Mouse (Mus musculus): ENCODE measurements around the gene Isoc2b. TPM values are rescaled to one million over a fixed set of nuclear protein-coding genes. Genes with fewer than 3 reads are reported as not detected.

The Isoc2b gene
- polyA plus RNA-seq (2012; rRNA removed) (7.4 and 11.0 TPM in 2 replicates), polyA plus RNA-seq (2014; fragmentation: Nextera tagmentation; extraction: Ambion mirVana) (9.7 and 9.9 TPM in 2 replicates)

DNA sequence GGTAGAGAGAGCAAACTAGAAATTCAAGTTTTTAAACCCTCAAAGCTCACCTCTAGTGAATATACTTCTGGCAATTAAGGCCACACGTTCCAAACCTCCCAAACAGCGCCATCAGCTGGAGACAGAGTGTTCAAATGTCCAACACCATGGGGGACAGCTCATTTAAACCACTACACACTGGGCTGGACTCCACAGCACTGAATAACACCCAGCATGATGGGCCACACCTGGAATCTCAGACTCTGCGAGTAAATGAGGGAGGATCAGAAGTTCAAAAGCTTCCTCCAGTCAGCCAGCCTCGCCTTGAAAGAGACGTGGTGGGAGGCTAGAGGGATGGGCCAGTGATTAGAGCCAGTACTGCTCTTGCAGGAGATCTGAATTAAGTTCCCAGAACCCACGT, at the start of gene Isoc2b:
Isoc2b (minus strand) TSS at position 126 of the 400 bp plus-strand sequence.
- no peak within 1 kb of the TSS for H3K27ac ChIP-seq (replicated peaks; ENCODE audit: low read depth, low read length)
- no peak within 1 kb of the TSS for H3K9ac ChIP-seq (ENCODE audit: low read depth, low read length, severe bottlenecking)
- no peak within 1 kb of the TSS for H3K4me3 ChIP-seq (replicated peaks; ENCODE audit: low read length)
- H3K36me3 ChIP-seq (ENCODE audit: control insufficient read depth, insufficient read depth, low read length), result no peaks in the 10 kb centered on the region
- no peak within 1 kb of the TSS for H3K4me2 ChIP-seq (replicated peaks; ENCODE audit: low read depth, low read length, severe bottlenecking)
- 51% methylated on average over 6 of the region's 6 CpGs for WGBS
- H3K4me1 ChIP-seq (ENCODE audit: control insufficient read depth, insufficient read depth, low read length), result no peaks in the 10 kb centered on the region
- TF ChIP-seq POLR2A (IDR thresholded peaks at IDR 0.05; ENCODE audit: borderline replicate concordance, extremely low read depth, insufficient read depth, insufficient read length), result no peak
- ATAC-seq (ENCODE audit: low FRiP score, low read depth), result no peak
- H3K9me3 ChIP-seq (ENCODE audit: control insufficient read depth, low read length), result no peaks in the 10 kb centered on the region
- H3K27me3 ChIP-seq (ENCODE audit: control insufficient read depth, insufficient read depth, low read length), result no peaks in the 10 kb centered on the region
- DNase-seq (ENCODE audit: low spot score), result no peak

DNA sequence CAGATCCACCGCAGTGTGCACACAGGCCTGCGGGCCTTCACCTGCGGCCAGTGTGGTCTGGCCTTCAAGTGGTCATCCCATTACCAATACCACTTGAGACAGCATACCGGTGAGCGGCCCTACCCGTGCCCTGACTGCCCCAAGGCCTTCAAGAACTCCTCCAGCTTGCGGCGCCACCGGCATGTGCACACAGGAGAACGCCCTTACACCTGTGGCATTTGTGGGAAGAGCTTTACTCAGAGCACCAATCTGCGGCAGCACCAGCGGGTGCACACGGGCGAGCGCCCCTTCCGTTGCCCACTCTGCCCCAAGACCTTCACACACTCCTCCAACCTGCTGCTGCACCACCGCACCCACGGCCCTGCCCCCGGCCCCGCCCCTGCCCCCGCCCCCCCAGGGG, 49.0 kb upstream of the Isoc2b start:
- TF ChIP-seq POLR2A (IDR thresholded peaks at IDR 0.05; ENCODE audit: borderline replicate concordance, extremely low read depth, insufficient read depth, insufficient read length), result no peak
- Histone ChIP-seq H3K4me2 (replicated peaks; ENCODE audit: low read depth, low read length, severe bottlenecking) (no peak overlapping the region), H3K36me3 (ENCODE audit: control insufficient read depth, insufficient read depth, low read length) (peaks cover 38% of the 10 kb centered on the region), H3K4me3 (replicated peaks; ENCODE audit: low read length) (no peak overlapping the region), H3K9me3 (ENCODE audit: control insufficient read depth, low read length) (no peaks in the 10 kb centered on the region), H3K4me1 (ENCODE audit: control insufficient read depth, insufficient read depth, low read length) (peaks cover 29% of the 10 kb centered on the region), H3K27me3 (ENCODE audit: control insufficient read depth, insufficient read depth, low read length) (no peaks in the 10 kb centered on the region), H3K27ac (replicated peaks; ENCODE audit: low read depth, low read length) (no peak overlapping the region), H3K9ac (ENCODE audit: low read depth, low read length, severe bottlenecking) (no peak overlapping the region)
- 85% methylated on average over 13 of the region's 21 CpGs for WGBS
- DNase-seq (ENCODE audit: low spot score) (no peak), ATAC-seq (ENCODE audit: low FRiP score, low read depth) (no peak)

DNA sequence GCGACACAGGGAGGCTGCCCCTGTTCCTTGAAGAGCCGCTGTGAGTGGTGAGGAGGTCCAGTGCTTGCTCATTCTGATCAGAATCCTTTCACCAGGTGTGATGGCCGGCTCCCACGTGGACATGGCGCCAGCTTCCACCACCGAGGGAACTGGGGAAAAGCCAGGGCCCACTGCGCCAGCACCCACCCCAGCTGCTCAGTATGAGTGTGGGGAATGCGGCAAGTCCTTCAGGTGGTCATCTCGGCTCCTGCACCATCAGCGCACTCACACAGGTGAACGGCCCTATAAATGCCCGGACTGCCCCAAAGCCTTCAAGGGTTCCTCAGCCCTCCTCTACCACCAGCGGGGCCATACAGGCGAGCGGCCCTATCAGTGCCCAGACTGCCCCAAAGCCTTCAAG, 48.6 kb upstream of the Isoc2b start:
- 86% methylated on average over 14 of the region's 15 CpGs for WGBS

DNA sequence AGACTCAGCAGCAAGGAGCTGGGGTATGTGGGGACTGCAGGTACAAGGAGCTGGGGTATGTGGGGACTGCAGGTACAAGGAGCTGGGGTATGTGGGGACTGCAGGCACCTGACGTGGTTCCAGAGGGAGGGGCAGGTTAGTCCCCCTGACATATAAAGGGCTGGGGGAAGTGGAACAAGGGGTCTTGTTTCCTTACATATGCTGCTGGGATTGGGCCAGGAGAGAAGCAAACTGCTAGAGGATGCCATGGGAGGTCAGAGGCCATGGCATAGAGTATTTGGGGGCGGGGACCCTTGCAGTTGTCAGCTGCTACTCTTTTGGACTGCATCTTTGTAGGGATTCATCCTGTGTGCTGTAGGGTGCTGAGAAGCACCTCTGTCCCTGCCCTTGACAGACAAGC, 47.4 kb upstream of the Isoc2b start:
- 89% methylated on average over 2 of the region's 2 CpGs for WGBS
- no peaks in the 10 kb centered on the region for H3K9me3 ChIP-seq (ENCODE audit: control insufficient read depth, low read length)
- ATAC-seq (ENCODE audit: low FRiP score, low read depth) (no peak), DNase-seq (ENCODE audit: low spot score) (no peak)
- H3K27ac ChIP-seq (replicated peaks; ENCODE audit: low read depth, low read length), result no peak overlapping the region
- no peak overlapping the region for H3K4me3 ChIP-seq (replicated peaks; ENCODE audit: low read length)
- H3K9ac ChIP-seq (ENCODE audit: low read depth, low read length, severe bottlenecking), result no peak overlapping the region
- H3K27me3 ChIP-seq (ENCODE audit: control insufficient read depth, insufficient read depth, low read length), result no peaks in the 10 kb centered on the region
- H3K36me3 ChIP-seq (ENCODE audit: control insufficient read depth, insufficient read depth, low read length), result peaks cover 38% of the 10 kb centered on the region
- no peak for TF ChIP-seq POLR2A (IDR thresholded peaks at IDR 0.05; ENCODE audit: borderline replicate concordance, extremely low read depth, insufficient read depth, insufficient read length)
- H3K4me2 ChIP-seq (replicated peaks; ENCODE audit: low read depth, low read length, severe bottlenecking), result no peak overlapping the region
- peaks cover 12% of the 10 kb centered on the region for H3K4me1 ChIP-seq (ENCODE audit: control insufficient read depth, insufficient read depth, low read length)

More for the DNA sequence above, 48.6 kb upstream of the Isoc2b start:
- Histone ChIP-seq H3K4me2 (replicated peaks; ENCODE audit: low read depth, low read length, severe bottlenecking) (no peak overlapping the region), H3K4me3 (replicated peaks; ENCODE audit: low read length) (no peak overlapping the region), H3K27me3 (ENCODE audit: control insufficient read depth, insufficient read depth, low read length) (no peaks in the 10 kb centered on the region), H3K9me3 (ENCODE audit: control insufficient read depth, low read length) (no peaks in the 10 kb centered on the region), H3K27ac (replicated peaks; ENCODE audit: low read depth, low read length) (no peak overlapping the region), H3K36me3 (ENCODE audit: control insufficient read depth, insufficient read depth, low read length) (peaks cover 38% of the 10 kb centered on the region), H3K9ac (ENCODE audit: low read depth, low read length, severe bottlenecking) (no peak overlapping the region), H3K4me1 (ENCODE audit: control insufficient read depth, insufficient read depth, low read length) (peaks cover 24% of the 10 kb centered on the region)
- ATAC-seq (ENCODE audit: low FRiP score, low read depth) (no peak), DNase-seq (ENCODE audit: low spot score) (no peak)
- TF ChIP-seq POLR2A (IDR thresholded peaks at IDR 0.05; ENCODE audit: borderline replicate concordance, extremely low read depth, insufficient read depth, insufficient read length), result no peak

DNA sequence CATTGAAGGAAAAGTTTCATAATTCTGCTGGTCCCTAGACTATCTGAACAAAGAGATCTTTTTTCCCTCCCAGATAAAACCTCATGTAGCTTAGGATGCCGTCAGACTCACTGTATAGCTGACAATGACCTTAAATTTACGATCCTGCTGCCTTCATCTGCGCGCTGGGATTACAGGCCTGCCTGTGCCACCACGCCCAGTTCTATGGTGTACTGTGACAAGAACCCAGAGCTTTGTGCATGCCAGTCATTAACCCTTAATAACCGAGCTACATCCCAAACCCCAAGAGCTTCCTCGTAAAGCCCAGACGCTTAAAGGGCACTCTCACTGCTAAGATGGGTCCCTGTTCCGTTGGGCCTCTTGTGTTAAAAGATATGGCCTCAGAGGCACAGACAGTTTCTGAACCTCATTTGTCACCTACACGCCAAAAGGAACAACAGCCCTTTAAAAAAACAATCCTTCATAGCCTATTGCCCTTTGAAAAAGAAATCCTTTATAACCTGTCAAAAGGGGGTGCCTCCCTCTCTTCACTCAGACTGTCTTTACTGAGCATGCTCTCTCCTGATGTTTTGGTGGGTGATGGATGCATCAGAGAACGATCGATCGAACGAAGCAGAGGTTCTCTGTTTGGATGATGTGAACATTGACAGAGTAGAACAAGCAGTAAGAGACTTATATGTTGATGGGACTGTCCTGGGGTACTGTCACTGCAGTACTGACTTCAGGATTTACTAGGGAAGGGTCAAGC, 45.8 kb upstream of the Isoc2b start:
- Histone ChIP-seq H3K4me3 (replicated peaks; ENCODE audit: low read length) (peak overlapping the region; percentile 63), H3K27ac (replicated peaks; ENCODE audit: low read depth, low read length) (peak overlapping the region; percentile 98), H3K9ac (ENCODE audit: low read depth, low read length, severe bottlenecking) (peak overlapping the region; percentile 88), H3K4me2 (replicated peaks; ENCODE audit: low read depth, low read length, severe bottlenecking) (peak overlapping the region; percentile 83), H3K9me3 (ENCODE audit: control insufficient read depth, low read length) (no peaks in the 10 kb centered on the region), H3K27me3 (ENCODE audit: control insufficient read depth, insufficient read depth, low read length) (no peaks in the 10 kb centered on the region), H3K36me3 (ENCODE audit: control insufficient read depth, insufficient read depth, low read length) (peaks cover 31% of the 10 kb centered on the region), H3K4me1 (ENCODE audit: control insufficient read depth, insufficient read depth, low read length) (peaks cover 9% of the 10 kb centered on the region)
- DNase-seq (ENCODE audit: low spot score) (peak; percentile 60), ATAC-seq (ENCODE audit: low FRiP score, low read depth) (peak; percentile 28; the same call in 1 of the 2 replicates)
- TF ChIP-seq POLR2A (IDR thresholded peaks at IDR 0.05; ENCODE audit: borderline replicate concordance, extremely low read depth, insufficient read depth, insufficient read length), result no peak
- WGBS, result 12% methylated on average over 14 of the region's 14 CpGs
